Mouse (Mus musculus): ENCODE measurements at regions not wholly inside any gene's neighbourhood (a gene's known extent, or its start where the extent isn't known, plus 50 kb on each side); places are given as distances from the start of the nearest gene placed in this dataset.

DNA sequence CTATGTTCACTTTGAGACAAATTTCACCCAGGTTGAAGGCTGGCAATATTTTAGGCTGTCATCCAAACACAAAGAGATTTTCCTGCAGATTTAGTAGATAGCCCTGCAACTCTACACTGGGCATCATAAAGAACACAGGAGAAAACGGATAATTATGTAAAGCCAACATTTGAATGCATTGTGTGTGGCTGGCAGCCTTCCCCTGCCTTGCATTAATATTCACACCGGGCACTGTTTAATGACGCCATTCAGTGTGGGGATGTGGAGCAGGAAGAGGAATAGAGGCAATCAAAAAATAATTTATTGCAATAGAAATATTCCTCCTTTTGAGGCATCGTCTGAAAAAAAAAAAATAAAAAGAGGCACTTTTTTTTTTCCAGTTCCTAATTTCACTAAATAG lies 105.7 kb downstream of the Samd5 start:
- DNase-seq (ENCODE audit: low spot score in 2 of 2) = no peak
- intact Hi-C loops (cut with DNase I) = no loop called here

DNA sequence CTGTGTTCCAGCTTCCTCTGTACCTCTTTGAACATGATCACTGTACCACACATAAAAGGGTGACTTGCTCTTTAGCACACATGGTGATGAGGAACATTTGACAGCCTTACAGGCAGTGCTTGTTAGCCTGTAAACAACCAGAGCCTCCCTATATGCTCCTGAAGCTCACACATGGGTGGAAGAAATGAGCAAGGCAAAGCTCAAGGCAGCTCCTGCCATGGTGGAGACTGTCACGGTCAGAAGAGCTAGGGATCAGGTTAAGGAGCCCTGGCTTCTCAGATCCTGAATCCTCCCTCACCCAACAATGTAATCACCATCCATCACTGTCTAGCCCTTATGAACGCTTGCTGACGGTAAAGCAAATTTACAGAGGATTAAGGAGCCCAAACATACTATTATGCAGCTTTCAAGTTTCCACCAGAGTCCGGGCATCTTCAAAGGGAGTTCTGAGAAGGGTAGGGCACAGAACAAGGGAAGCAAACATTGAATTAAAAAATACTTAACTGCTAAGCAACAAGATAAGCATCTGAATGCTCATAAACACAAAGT lies 117.4 kb downstream of the Samd5 start:
- intact Hi-C loops (cut with DNase I) = no loop called here
- no peak for DNase-seq (ENCODE audit: low spot score in 2 of 2)

DNA sequence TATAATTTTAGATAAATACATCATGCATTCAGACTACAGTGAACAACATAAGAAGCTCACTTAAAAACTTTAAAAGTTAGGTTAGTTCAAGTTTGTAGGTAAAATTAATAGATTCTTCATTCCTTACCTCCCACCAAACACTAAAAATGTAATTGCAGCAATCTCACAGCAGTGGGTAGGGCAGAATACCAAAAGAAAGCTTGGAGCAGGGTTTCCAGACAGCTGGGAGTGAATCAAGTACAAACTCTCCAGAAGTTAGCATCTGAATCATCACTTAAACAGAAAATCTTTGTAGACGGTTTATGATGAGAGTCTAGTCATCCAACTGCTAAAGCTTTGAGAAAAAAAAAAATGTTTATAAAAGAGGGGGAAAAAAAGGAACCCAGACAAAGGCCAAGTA lies 117.9 kb downstream of the Samd5 start:
- intact Hi-C loops (cut with DNase I) = no loop called here
- DNase-seq (ENCODE audit: low spot score in 2 of 2) = no peak

DNA sequence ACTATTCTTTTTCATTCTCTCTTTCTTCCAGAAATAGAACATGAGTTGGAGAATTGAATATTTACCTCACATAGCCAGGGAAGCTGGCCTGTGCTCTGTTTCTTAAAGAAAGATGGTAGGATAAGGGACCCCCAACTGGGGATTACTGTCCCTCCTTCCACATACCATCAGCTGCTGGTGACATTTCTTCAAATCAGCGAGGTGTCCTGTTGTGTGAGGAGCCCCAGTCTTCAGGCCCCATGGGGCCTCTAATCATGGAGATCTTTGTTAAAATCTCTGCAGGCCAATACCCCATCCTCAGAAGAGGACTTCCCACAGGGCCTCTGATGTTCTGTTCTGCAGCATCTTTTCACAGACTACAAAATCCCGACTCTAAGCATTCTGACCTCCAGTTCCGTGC lies 121.1 kb downstream of the Samd5 start:
- DNase-seq (ENCODE audit: low spot score in 2 of 2) = no peak
- intact Hi-C loops (cut with DNase I) = no loop called here

DNA sequence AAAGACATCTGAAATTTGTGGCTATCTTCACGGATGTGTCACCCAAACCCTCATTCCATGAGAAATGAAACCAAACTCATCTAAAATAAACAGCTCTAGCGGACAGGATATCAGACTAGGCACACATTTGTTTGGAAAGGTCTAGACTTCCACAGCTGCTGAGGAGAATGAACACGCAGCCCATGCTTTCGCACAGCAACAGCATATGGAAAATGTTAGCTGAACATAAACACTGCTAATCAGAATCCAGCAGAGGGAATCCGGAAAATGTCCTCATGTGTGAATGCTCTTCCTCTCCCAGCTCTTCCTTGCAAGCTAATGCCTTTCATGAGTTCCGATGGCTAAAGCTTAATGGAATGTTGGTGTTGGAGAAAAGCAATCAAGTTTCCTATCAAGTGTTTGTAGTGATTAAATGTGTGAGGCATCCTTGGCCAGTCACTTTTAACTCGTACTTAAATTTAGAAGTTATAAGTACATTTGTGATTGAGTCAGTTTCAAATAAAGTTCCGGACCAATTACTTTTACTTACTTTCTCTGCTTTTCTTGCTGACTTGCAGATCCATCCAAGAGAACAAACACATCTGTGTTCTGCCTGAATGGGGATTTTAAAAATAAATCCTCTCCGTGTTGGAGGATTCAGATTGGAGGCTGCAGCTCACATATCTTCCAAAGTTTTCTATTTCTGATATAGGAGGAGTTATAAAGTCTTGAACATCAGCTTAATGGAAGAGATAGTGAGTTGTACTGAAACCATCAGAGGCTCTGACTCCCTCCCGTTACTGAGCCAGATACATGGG lies 124.9 kb downstream of the Samd5 start:
- intact Hi-C loops (cut with DNase I) = no loop called here
- no peak for DNase-seq (ENCODE audit: low spot score in 2 of 2)

DNA sequence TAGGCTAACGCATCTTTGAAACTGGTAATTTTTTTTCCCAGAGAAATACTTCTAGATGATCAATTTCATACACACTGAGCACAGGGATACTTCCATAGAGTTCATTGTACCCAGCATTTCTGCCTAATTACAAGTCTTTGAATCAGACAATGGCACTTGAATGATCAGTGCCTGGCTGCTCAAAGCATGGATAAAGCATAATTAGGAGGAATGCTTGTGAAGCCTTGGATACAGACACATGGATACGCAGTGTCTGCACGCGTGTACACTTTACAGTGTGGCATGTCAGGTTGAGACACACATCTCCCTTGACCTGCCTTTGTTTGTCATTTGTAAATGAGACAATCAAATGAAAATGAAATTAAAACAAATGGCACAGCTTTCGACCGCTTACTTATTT lies 129.2 kb downstream of the Samd5 start:
- no peak for DNase-seq (ENCODE audit: low spot score in 2 of 2)
- intact Hi-C loops (cut with DNase I) = no loop called here

DNA sequence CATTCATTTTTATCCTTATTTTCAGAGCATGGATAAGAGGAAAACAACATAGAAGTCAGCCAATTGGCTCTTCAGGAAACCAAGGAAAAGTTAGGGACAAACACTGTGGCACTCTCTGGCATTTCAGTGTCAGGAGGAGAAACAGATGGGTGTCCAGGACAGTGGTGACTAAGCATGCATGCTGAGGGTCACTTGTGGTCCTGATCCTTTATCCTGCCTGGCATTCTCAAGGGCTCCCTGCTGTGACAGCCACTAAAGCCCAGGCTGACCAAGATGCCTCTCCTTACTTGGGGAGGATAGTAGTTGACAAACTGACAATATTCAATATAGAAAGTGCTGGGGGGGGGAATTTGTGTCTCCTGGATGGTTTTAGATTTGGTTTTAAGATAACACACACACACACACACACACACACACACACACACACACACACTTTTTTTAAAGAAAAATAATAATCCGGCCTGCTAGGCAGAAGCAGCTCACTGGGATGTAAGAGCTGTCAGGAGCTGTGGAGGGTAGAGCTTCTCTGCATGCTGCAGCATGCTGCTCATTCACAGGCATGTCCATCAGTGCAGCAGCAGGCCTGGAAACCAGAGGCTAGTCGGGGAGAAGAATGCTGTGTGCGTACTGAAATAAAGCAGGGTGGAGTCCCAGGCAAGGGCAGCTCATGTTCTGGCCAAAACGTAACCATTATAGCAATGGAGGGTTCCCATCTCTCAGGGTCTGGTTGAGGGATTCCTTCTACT lies 130.8 kb downstream of the Samd5 start:
- intact Hi-C loops (cut with DNase I) = no loop called here
- DNase-seq (ENCODE audit: low spot score in 2 of 2) = no peak

DNA sequence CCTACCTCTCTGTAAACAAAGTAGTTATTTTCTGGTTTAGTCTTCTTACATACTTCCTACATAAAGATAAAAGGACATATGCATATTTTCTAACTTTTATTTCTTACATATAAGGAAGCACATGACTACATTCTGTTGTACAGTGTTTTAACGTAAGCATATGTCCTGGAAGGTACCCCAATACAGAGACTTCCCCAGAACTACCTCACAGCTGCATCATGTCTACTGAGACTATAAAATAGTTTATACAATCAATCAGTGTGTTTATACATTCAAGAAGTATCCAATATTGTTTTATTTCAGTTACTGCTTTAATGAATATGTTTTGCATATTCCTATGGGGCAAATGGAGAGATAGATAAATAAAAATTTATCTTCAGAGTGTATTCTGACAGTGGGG lies 133.4 kb downstream of the Samd5 start:
- intact Hi-C loops (cut with DNase I) = no loop called here
- no peak for DNase-seq (ENCODE audit: low spot score in 2 of 2)

DNA sequence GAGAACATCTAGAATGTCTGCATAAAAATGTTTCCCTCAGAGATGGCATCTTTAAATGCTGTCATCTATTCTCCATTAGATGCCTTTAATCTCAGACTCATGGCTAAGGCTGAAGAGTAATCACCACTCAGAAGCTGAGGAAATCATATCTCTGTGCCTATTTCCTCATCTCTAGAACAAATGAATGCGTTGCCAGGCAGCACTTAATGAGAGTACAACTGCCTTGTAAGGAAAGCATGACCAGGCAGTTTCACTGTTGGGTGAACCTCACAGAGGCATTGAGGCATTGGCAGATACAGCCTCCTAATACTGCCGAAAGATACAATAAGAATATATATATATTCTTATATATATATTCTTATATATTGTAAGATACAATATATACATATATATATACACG lies 137.3 kb downstream of the Samd5 start:
- intact Hi-C loops (cut with DNase I) = no loop called here
- DNase-seq (ENCODE audit: low spot score in 2 of 2) = no peak

DNA sequence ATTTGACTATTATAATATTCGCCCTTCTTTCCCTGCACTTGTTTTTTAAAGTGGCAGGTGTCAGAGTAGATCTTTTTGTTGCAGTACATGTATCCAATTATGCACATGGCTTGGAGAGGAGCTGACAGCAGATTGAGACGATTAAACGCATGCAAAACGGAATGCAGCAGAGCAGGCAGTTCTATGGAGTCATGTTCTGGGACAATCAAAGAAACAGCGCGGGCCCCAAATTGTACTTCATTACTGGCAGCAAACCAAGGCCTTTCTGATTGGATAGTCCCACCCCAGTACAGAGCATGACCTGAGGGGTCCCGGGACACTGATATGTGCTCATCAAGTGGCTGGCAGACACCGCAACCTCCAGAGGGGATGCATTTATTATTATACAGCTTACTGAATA lies 140.5 kb downstream of the Samd5 start:
- intact Hi-C loops (cut with DNase I) = no loop called here
- DNase-seq (ENCODE audit: low spot score in 2 of 2) = no peak

DNA sequence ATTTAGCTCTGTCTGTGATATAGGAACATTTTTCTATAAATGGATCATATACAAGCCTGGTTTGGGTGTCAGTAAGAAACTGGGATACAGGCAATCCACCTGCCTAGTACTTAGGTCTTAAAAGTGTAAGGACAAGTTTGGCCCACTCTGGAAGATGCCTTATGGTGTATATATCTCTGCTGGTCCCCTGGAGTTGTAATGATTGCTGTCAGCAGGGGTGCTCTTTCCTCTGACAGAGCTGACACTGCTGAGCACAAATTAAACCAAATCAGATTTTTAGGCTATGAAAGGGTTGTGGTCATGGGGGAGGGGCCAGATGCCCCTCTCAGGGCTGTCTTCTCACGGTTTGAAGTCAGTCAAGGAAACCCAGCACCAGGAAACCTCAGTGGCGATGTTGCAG lies 141.7 kb downstream of the Samd5 start:
- no peak for DNase-seq (ENCODE audit: low spot score in 2 of 2)
- intact Hi-C loops (cut with DNase I) = no loop called here

DNA sequence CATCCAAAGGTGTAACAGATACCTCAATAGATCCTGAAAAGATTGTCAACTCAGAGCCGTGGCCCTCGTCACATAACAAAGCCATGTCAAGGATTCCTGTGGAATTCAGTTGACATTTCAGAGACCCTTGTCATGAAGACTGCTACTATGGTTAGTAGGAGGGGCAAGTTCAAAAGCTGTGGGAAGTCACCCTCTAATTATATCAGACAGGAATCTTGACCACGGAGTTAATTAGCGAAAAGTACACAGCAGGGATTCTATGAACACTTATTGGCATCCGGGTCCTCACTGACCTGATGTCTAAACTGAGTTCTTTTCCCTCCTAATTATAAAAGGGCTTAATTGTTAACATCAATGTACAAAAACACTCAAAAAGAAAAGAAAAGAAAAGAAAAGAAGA lies 143.1 kb downstream of the Samd5 start:
- intact Hi-C loops (cut with DNase I) = no loop called here
- DNase-seq (ENCODE audit: low spot score in 2 of 2) = no peak

DNA sequence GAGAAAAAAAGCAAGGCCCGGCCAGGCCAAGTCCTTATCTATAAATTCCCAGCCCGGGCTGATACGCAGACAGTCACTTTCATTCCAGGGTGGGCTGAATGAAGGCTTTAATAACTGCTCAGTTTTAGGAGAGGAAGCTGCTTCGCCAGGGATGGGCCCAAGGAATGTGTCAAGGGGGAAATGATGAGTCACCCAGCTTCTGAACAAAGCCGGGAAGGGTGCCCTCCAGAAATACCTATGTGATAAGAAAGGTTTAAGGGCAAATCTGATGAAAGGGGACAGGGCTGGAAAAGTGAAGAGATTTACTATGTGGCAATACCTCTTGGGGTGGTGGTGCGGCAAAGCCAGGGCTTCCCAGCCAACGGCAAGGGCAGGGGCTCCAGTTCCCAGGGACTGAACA lies 145.6 kb downstream of the Samd5 start:
- DNase-seq (ENCODE audit: low spot score in 2 of 2) = no peak
- intact Hi-C loops (cut with DNase I) = no loop called here

DNA sequence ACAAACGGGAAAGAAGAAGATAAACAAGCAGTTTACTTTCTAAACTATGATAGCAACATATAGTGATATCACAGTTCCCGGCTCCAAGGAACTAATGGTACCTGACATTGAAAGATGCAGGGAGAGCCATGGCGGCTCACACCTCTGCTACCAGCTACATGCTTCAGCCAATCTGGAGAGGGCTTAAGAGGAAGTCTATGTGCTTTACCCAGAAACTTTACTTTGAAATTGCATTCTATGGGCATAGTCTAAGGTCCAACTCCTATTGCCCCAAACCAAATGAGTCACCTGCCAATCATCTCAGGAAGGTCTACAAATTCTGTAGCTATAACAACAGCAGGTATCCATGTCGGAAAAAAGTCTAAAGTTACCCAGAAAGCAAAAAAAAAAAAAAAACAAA lies 146.9 kb downstream of the Samd5 start:
- intact Hi-C loops (cut with DNase I) = no loop called here
- DNase-seq (ENCODE audit: low spot score in 2 of 2) = no peak

DNA sequence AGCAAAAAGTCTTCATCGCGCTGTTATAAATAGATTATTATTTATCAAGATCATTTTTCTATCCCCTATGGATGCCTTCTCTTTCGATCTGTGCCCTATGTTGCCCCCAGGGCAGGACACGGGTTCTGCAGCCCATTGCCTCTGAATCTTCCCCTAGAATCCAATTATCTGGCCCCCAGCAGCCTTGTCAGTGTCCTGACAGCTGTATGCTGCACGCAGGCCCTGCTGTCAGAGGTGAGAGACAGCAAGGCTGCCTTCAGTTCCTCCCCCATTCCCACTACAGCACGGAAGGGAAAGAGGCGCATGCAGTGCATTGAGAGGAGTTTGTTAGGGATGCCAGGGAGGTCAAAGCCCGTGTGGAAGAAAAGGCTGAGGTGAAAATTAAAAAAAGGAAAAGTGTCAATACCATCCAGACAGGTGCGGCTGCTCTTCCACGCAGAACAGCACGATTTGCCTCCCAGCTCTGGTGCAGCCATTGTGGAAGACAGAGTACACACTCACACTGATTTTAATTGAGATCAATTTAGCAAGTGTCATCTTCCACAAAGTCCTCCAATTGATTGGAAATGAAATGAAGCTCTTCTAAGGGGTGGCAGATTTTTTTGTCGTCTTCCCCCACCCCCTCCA lies 165.1 kb downstream of the Samd5 start:
- intact Hi-C loops (cut with DNase I) = no loop called here
- DNase-seq (ENCODE audit: low spot score in 2 of 2) = no peak

DNA sequence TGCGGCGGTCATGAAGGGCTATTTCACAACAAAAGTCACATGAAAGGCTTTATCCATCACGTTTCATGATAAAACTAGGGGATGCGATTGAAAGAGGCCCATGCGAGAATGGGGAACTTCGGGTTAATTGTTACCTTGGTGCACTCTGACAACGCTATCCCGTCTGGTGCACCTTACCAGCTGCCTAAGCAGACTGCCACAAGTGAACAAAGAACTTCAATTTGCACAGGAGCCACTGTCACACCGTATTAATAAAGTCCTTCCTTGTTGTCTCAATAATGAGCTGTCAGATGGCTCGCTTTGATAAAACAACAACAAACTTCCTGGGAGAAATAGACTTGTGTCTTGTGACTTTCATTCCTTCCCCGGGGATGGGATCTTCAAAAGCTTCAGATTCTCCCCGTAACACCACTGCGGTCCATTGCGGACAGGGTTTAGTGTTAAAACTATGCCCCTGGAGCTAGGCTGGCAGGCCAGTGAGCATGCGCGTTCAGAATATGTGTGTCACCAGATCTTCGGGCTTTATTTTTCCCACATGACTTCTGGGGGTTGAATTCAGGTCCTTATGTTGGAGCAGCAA lies 165.8 kb downstream of the Samd5 start:
- intact Hi-C loops (cut with DNase I) = no loop called here
- no peak for DNase-seq (ENCODE audit: low spot score in 2 of 2)

DNA sequence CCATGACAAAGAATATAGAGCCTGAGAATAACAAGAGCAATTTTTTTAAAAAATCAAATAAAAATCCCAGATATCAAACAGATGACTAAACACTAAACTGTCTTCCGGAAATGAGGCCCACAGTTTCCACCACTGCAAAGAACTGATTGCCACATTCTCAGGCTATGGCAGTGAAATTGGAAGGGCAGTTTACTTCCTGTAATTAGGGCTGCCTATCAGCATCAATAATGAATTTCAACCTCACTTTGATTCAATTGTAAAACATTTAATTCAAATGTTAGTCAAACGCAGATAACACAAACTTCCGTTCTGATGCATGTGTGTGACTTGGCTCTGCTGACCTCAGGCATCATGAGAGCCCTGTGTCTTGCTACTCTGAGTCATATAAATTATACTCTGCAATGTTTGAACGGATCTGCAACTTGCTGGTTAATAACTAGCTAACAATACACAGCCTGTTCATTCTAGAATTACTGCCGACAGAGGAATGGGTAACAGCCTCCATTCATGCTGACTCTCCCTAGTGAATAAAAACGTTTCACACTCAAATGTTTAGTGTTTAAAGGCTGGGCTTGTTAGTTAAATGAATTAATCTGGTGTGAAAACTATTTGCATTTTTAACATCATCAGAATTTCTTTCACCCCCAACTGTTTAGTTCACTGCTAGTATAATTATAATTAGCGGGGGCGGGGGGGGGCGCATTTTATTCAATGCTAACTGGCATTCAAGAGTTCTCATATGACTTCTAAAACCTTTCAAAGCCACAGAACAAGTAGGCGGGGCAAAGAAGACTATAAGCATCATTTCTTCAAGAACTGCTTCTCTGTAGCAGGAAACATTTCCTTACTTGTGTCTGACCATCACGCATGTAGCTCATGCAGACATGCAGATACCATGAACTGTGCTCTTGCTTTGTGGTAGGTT lies 171.2 kb downstream of the Samd5 start:
- intact Hi-C loops (cut with DNase I) = no loop called here
- DNase-seq (ENCODE audit: low spot score in 2 of 2) = no peak

DNA sequence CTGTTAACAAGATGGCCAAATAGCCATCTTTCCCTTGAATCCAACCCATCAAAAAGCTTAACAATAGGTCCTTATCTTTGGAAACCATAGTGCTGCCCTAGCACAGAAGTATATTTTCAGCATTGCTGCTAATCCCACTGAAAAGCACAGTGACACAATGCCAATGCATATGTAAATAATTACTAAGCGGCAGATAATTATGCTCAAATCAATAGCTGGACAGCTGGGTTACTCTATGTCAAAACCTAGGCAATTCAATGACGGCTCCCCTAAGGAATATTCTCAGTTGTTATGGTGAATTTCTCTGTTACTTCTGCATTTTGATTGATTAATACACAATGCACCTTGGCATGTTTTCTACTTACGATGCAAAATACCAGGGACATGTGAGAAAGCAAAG lies 176.5 kb downstream of the Samd5 start:
- no peak for DNase-seq (ENCODE audit: low spot score in 2 of 2)
- intact Hi-C loops (cut with DNase I) = no loop called here

DNA sequence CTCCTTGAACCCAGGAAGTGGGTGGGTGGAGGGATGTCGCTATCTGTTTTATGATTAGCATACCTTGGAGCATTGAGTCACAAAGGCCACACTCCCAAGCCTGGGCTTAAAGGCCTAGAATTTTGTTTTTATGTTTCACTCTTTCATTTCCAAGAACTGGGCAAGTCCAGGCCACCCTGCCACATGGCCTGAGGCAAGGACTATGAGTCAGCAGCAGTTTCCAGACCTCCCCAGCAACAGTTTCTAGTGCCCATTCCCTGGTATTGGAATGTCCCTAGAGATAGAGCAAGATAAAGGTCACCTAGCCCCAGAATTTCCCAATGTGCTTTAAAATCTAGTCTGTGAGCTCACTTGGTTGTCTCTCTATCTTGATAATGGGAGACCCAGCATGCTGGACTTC lies 178.0 kb downstream of the Samd5 start:
- DNase-seq (ENCODE audit: low spot score in 2 of 2) = no peak
- intact Hi-C loops (cut with DNase I) = no loop called here
